Mouse (Mus musculus) megakaryocyte, embryonic 14.5 days (primary cell): ENCODE results near the gene Dcpp2.

Source experiments
- FLI1 ChIP-seq: IDR thresholded peaks from 2 replicates; pipeline ENCODE4 v1.6.1; 2012; ENCODE audit warnings: low read length, inconsistent platforms, mixed read lengths
- GATA1 ChIP-seq: IDR thresholded peaks from 3 replicates; pipeline ENCODE4 v1.6.1; 2012; ENCODE audit warnings: mixed read lengths, low read length, inconsistent platforms, borderline replicate concordance

DNA sequence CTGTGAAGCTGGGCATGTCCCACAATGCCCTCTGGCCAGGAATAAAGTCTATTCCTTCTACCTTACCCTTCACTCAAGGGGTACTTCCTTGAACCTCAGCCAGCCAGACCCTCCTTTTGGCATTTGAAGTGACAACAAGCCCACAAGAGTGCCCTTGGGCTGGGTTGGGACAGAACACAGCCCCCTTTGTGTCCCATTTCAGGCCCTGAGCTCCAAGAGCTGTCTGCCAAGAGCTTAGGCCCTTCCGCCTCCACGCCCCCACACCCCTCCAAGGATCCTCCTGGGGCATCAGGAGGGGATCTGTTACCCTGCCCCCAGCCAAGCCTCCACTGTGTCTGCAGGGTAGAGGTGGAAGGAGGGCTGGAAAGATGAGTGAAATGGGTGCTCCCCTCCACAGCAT lies 3.5 kb upstream of the Dcpp2 start:
- TF ChIP-seq FLI1 (no peak), GATA1 (no peak)
